Mouse (Mus musculus): ENCODE data around the gene Ptpn5. TPM values are rescaled to one million over a fixed set of nuclear protein-coding genes. Genes with fewer than 3 reads are reported as not detected.

The Ptpn5 gene
- polyA plus RNA-seq, 1 experiment = not detected

- Histone ChIP-seq H3K4me3 (replicated peaks) (peak overlapping the region; percentile 94), H3K4me1 (peaks cover 81% of the 10 kb centered on the region), H3K36me3 (replicated peaks; ENCODE audit: low read length) (peaks cover 17% of the 10 kb centered on the region), H3K9me3 (no peaks in the 10 kb centered on the region), H3K27me3 (replicated peaks) (peaks cover 28% of the 10 kb centered on the region)
- no peak for TF ChIP-seq GATA1 (IDR thresholded peaks at IDR 0.05; ENCODE audit: borderline replicate concordance, low read length)
- no peak for TF ChIP-seq FLI1 (IDR thresholded peaks at IDR 0.05; ENCODE audit: low read length)
These were observed 81.2 kb downstream of the Ptpn5 start for GRCm38 (mm10) chr7:47052276-47052675.

GRCm38 (mm10) chr7:47051404-47052151, 81.9 kb downstream of the Ptpn5 start:
- Histone ChIP-seq H3K9me3 (no peaks in the 10 kb centered on the region), H3K4me3 (replicated peaks) (peak overlapping the region; percentile 94), H3K27me3 (replicated peaks) (peaks cover 22% of the 10 kb centered on the region), H3K4me1 (peaks cover 74% of the 10 kb centered on the region), H3K36me3 (replicated peaks; ENCODE audit: low read length) (peaks cover 17% of the 10 kb centered on the region)
- TF ChIP-seq FLI1 (IDR thresholded peaks at IDR 0.05; ENCODE audit: low read length) (no peak), GATA1 (IDR thresholded peaks at IDR 0.05; ENCODE audit: borderline replicate concordance, low read length) (no peak)

- peaks cover 17% of the 10 kb centered on the region for H3K36me3 ChIP-seq (replicated peaks; ENCODE audit: low read length)
- H3K9me3 ChIP-seq = no peaks in the 10 kb centered on the region
- peaks cover 66% of the 10 kb centered on the region for H3K4me1 ChIP-seq
- no peak for TF ChIP-seq FLI1 (IDR thresholded peaks at IDR 0.05; ENCODE audit: low read length)
- no peak for TF ChIP-seq GATA1 (IDR thresholded peaks at IDR 0.05; ENCODE audit: borderline replicate concordance, low read length)
- peak overlapping the region; percentile 94 for H3K4me3 ChIP-seq (replicated peaks)
- H3K27me3 ChIP-seq (replicated peaks) = peaks cover 22% of the 10 kb centered on the region
These were observed 82.7 kb downstream of the Ptpn5 start for GRCm38 (mm10) chr7:47050766-47051165.

- Histone ChIP-seq H3K36me3 (replicated peaks; ENCODE audit: low read length) (peaks cover 17% of the 10 kb centered on the region), H3K4me1 (peaks cover 62% of the 10 kb centered on the region), H3K27me3 (replicated peaks) (peaks cover 22% of the 10 kb centered on the region), H3K4me3 (replicated peaks) (peak within 1 kb of the TSS; percentile 94), H3K9me3 (no peaks in the 10 kb centered on the region)
- TF ChIP-seq GATA1 (IDR thresholded peaks at IDR 0.05; ENCODE audit: borderline replicate concordance, low read length) = no peak
- no peak for TF ChIP-seq FLI1 (IDR thresholded peaks at IDR 0.05; ENCODE audit: low read length)
These were observed 83.1 kb downstream of the Ptpn5 start, which contains the start of gene Tmem86a for GRCm38 (mm10) chr7:47050366-47050765. Gene Tmem86a (plus strand): TSS chr7:47050601.

- Histone ChIP-seq H3K36me3 (replicated peaks; ENCODE audit: low read length) (no peaks in the 10 kb centered on the region), H3K4me3 (replicated peaks) (no peak overlapping the region), H3K4me1 (0 out of 2 replicates have a peak, but pooled peaks cover 4% of the 10 kb centered on the region), H3K27me3 (replicated peaks) (peaks cover 32% of the 10 kb centered on the region), H3K9me3 (no peaks in the 10 kb centered on the region)
- no peak for TF ChIP-seq FLI1 (IDR thresholded peaks at IDR 0.05; ENCODE audit: low read length)
- no peak for TF ChIP-seq GATA1 (IDR thresholded peaks at IDR 0.05; ENCODE audit: borderline replicate concordance, low read length)
These were observed 90.5 kb downstream of the Ptpn5 start for GRCm38 (mm10) chr7:47042823-47043490.

GRCm38 (mm10) chr7:47042121-47042520, 91.4 kb downstream of the Ptpn5 start:
- H3K36me3 ChIP-seq (replicated peaks; ENCODE audit: low read length) = no peaks in the 10 kb centered on the region
- no peak for TF ChIP-seq GATA1 (IDR thresholded peaks at IDR 0.05; ENCODE audit: borderline replicate concordance, low read length)
- no peak for TF ChIP-seq FLI1 (IDR thresholded peaks at IDR 0.05; ENCODE audit: low read length)
- H3K4me3 ChIP-seq (replicated peaks) = no peak overlapping the region
- no peaks in the 10 kb centered on the region for H3K9me3 ChIP-seq
- 0 out of 2 replicates have a peak, but pooled peaks cover 4% of the 10 kb centered on the region for H3K4me1 ChIP-seq
- peaks cover 31% of the 10 kb centered on the region for H3K27me3 ChIP-seq (replicated peaks)

- TF ChIP-seq GATA1 (IDR thresholded peaks at IDR 0.05; ENCODE audit: borderline replicate concordance, low read length) = no peak
- no peak for TF ChIP-seq FLI1 (IDR thresholded peaks at IDR 0.05; ENCODE audit: low read length)
- peaks cover 31% of the 10 kb centered on the region for H3K27me3 ChIP-seq (replicated peaks)
- H3K4me3 ChIP-seq (replicated peaks) = no peak overlapping the region
These were observed 91.8 kb downstream of the Ptpn5 start for GRCm38 (mm10) chr7:47041706-47042105.

GRCm38 (mm10) chr7:47035426-47035825, 98.1 kb downstream of the Ptpn5 start:
- Histone ChIP-seq H3K27me3 (replicated peaks) (peaks cover 4% of the 10 kb centered on the region), H3K4me1 (peaks cover 11% of the 10 kb centered on the region; the same call in 1 of the 2 replicates), H3K36me3 (replicated peaks; ENCODE audit: low read length) (no peaks in the 10 kb centered on the region), H3K9me3 (no peaks in the 10 kb centered on the region), H3K4me3 (replicated peaks) (no peak overlapping the region)
- TF ChIP-seq GATA1 (IDR thresholded peaks at IDR 0.05; ENCODE audit: borderline replicate concordance, low read length) (no peak), FLI1 (IDR thresholded peaks at IDR 0.05; ENCODE audit: low read length) (no peak)

More at GRCm38 (mm10) chr7:47041706-47042105, 91.8 kb downstream of the Ptpn5 start:
- Histone ChIP-seq H3K4me1 (0 out of 2 replicates have a peak, but pooled peaks cover 4% of the 10 kb centered on the region), H3K9me3 (no peaks in the 10 kb centered on the region), H3K36me3 (replicated peaks; ENCODE audit: low read length) (no peaks in the 10 kb centered on the region)

GRCm38 (mm10) chr7:47034785-47035384, 98.6 kb downstream of the Ptpn5 start:
- Histone ChIP-seq H3K9me3 (no peaks in the 10 kb centered on the region), H3K27me3 (replicated peaks) (peaks cover 4% of the 10 kb centered on the region), H3K4me3 (replicated peaks) (no peak overlapping the region), H3K4me1 (peaks cover 12% of the 10 kb centered on the region; the same call in 1 of the 2 replicates), H3K36me3 (replicated peaks; ENCODE audit: low read length) (no peaks in the 10 kb centered on the region)
- TF ChIP-seq GATA1 (IDR thresholded peaks at IDR 0.05; ENCODE audit: borderline replicate concordance, low read length) (no peak), FLI1 (IDR thresholded peaks at IDR 0.05; ENCODE audit: low read length) (no peak)
